Mouse (Mus musculus): ENCODE measurements at regions not wholly inside any gene's neighbourhood (a gene's known extent, or its start where the extent isn't known, plus 50 kb on each side); places are given as distances from the start of the nearest gene placed in this dataset.
A peak's percentile ranks its signal among the peaks of the same experiment; 100 is the strongest.

DNA sequence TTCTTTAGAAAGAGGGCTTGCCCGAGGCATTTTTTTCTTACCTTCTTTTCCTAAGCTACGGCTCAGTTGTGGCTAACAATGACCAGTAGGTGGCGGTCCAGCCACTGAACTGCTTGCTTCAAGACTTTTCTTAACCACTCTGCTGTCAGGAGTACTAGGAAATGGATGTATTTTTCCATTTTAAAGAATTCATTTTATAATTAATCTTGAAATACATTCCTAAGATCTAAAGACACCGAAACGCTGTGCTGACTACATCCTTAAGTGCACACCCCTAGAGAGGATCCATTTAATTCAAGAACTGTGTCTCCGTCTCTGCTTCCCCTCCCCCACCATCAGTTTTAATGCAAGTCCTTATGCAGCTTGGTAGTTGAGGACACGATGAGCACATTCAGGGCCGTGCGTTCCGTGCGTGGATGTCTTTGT is 278.9 kb downstream of the Lnpk start:
- Histone ChIP-seq H3K9me3 (ENCODE audit: control insufficient read depth, low read length) (no peaks in the 10 kb centered on the region), H3K4me3 (replicated peaks; ENCODE audit: low read length) (peak overlapping the region; percentile 29), H3K27ac (replicated peaks; ENCODE audit: low read depth, low read length) (no peak overlapping the region), H3K4me1 (ENCODE audit: control insufficient read depth, insufficient read depth, low read length) (peaks cover 8% of the 10 kb centered on the region; the same call in 1 of the 2 replicates), H3K4me2 (replicated peaks; ENCODE audit: low read depth, low read length, severe bottlenecking) (peak overlapping the region; percentile 60), H3K9ac (ENCODE audit: low read depth, low read length, severe bottlenecking) (peak overlapping the region; percentile 36; the same call in 1 of the 2 replicates), H3K27me3 (ENCODE audit: control insufficient read depth, insufficient read depth, low read length) (no peaks in the 10 kb centered on the region), H3K36me3 (ENCODE audit: control insufficient read depth, insufficient read depth, low read length) (no peaks in the 10 kb centered on the region)
- ATAC-seq (ENCODE audit: low FRiP score, low read depth), result peak; percentile 81
- no peak for TF ChIP-seq POLR2A (IDR thresholded peaks at IDR 0.05; ENCODE audit: borderline replicate concordance, extremely low read depth, insufficient read depth, insufficient read length)
- 3% methylated on average over 11 of the region's 11 CpGs for WGBS
- peak; percentile 93 for DNase-seq (ENCODE audit: low spot score)

DNA sequence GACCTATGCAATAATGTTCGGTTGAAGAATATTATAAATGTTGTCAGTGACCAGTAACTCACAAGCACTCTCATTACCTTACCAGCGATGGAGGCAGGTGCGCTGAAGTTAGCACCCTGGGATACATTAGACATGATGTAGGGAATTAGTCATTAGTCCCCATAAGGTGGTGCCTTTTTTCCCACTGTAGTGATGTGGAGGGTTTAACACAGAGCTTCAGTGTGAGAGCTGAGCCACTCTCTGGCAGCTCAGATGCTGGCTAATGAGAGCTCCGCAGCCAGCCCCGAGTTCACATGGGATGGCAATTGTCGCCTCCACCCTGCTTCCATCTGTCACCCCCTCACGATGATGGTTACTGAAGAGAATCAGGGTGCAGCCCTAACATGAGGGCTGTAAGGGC is 286.6 kb downstream of the Lnpk start:
- Histone ChIP-seq H3K27me3 (ENCODE audit: control insufficient read depth, insufficient read depth, low read length) (no peaks in the 10 kb centered on the region), H3K9me3 (ENCODE audit: control insufficient read depth, low read length) (no peaks in the 10 kb centered on the region), H3K4me3 (replicated peaks; ENCODE audit: low read length) (no peak overlapping the region), H3K9ac (ENCODE audit: low read depth, low read length, severe bottlenecking) (no peak overlapping the region), H3K36me3 (ENCODE audit: control insufficient read depth, insufficient read depth, low read length) (no peaks in the 10 kb centered on the region), H3K4me1 (ENCODE audit: control insufficient read depth, insufficient read depth, low read length) (0 out of 2 replicates have a peak, but pooled peaks cover 3% of the 10 kb centered on the region), H3K4me2 (replicated peaks; ENCODE audit: low read depth, low read length, severe bottlenecking) (no peak overlapping the region), H3K27ac (replicated peaks; ENCODE audit: low read depth, low read length) (no peak overlapping the region)
- DNase-seq (ENCODE audit: low spot score) (no peak), ATAC-seq (ENCODE audit: low FRiP score, low read depth) (peak; percentile 60)
- 57% methylated on average over 7 of the region's 7 CpGs for WGBS
- TF ChIP-seq POLR2A (IDR thresholded peaks at IDR 0.05; ENCODE audit: borderline replicate concordance, extremely low read depth, insufficient read depth, insufficient read length), result no peak

DNA sequence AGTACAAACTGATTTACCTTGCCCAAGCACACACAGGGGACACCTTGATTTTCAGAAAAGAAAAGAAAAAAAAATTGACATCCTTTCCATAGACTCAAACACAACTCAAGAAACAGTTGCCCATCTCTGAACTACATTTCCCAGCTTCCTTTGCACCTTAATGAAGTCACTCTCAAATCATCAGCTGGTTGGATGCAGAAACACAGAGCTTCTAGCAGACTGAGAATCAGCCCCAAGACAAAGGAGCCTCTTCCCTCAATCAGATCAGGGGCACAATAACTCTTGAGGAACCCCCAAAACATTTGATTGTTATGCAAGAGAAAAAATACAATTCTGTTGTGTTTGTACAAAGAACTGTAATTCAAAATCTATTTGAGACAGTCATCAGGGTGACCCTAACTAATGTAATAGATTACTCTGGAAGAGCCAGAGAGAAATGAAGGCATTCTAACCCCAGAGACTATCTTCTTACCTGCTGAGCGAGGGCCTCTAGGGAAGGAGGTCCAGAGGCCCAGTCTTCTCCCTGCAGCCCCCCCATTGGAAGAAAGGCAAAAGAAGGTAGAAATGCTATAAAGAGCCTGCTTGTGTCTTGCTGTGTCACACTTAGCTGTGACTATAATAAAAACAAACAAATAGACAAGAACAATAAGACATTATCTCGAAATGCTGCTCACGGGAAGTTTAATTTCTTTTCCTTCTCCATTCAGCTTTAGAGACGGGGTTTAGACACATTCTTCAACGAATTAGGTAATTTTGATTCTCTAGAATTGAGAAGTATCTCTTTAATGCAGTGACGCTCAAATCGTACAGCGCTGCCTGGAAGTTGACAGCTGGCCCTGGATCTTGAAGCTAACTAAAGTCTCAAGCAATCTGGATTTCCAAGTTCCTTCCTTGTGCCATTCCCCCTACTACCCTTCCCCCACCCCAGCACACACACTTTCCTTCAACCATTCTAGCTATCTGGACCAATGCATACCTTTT is 287.5 kb downstream of the Lnpk start:
- H3K9ac ChIP-seq (ENCODE audit: low read depth, low read length, severe bottlenecking), result no peak overlapping the region
- ATAC-seq (ENCODE audit: low FRiP score, low read depth), result peak; percentile 57; the same call in 1 of the 2 replicates
- H3K27ac ChIP-seq (replicated peaks; ENCODE audit: low read depth, low read length), result 0 out of 2 replicates have a peak overlapping the region, but pooled peaks have one; percentile 6
- no peak for TF ChIP-seq POLR2A (IDR thresholded peaks at IDR 0.05; ENCODE audit: borderline replicate concordance, extremely low read depth, insufficient read depth, insufficient read length)
- 0 out of 2 replicates have a peak, but pooled peaks cover 3% of the 10 kb centered on the region for H3K4me1 ChIP-seq (ENCODE audit: control insufficient read depth, insufficient read depth, low read length)
- H3K27me3 ChIP-seq (ENCODE audit: control insufficient read depth, insufficient read depth, low read length), result no peaks in the 10 kb centered on the region
- WGBS, result 77% methylated on average over 8 of the region's 8 CpGs
- H3K9me3 ChIP-seq (ENCODE audit: control insufficient read depth, low read length), result no peaks in the 10 kb centered on the region
- no peaks in the 10 kb centered on the region for H3K36me3 ChIP-seq (ENCODE audit: control insufficient read depth, insufficient read depth, low read length)
- H3K4me3 ChIP-seq (replicated peaks; ENCODE audit: low read length), result no peak overlapping the region
- H3K4me2 ChIP-seq (replicated peaks; ENCODE audit: low read depth, low read length, severe bottlenecking), result no peak overlapping the region
- no peak for DNase-seq (ENCODE audit: low spot score)

DNA sequence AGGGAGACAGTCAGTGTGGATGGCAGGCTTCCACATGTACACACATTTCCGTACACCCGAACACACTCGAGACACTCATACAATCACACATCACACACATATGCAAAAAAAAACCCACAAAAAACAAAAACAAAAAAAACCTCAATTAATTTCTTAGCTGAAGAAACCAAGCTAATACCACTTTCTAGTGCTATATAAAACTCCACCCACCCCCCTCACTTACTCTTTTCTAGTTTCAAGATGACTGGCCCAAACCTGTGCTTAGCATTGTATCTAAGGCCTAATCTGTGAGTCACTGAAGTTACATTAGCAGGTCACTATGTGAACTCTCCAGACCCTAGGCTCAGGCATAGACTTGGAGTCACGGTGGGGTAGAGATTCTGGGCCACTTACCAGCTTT is 293.6 kb downstream of the Lnpk start:
- Histone ChIP-seq H3K36me3 (ENCODE audit: control insufficient read depth, insufficient read depth, low read length) (no peaks in the 10 kb centered on the region), H3K27me3 (ENCODE audit: control insufficient read depth, insufficient read depth, low read length) (no peaks in the 10 kb centered on the region), H3K27ac (replicated peaks; ENCODE audit: low read depth, low read length) (no peak overlapping the region), H3K4me3 (replicated peaks; ENCODE audit: low read length) (no peak overlapping the region), H3K9ac (ENCODE audit: low read depth, low read length, severe bottlenecking) (no peak overlapping the region), H3K4me2 (replicated peaks; ENCODE audit: low read depth, low read length, severe bottlenecking) (no peak overlapping the region), H3K4me1 (ENCODE audit: control insufficient read depth, insufficient read depth, low read length) (peaks cover 11% of the 10 kb centered on the region), H3K9me3 (ENCODE audit: control insufficient read depth, low read length) (no peaks in the 10 kb centered on the region)
- TF ChIP-seq POLR2A (IDR thresholded peaks at IDR 0.05; ENCODE audit: borderline replicate concordance, extremely low read depth, insufficient read depth, insufficient read length), result no peak
- ATAC-seq (ENCODE audit: low FRiP score, low read depth) (no peak), DNase-seq (ENCODE audit: low spot score) (no peak)
- 93% methylated on average over 4 of the region's 4 CpGs for WGBS

DNA sequence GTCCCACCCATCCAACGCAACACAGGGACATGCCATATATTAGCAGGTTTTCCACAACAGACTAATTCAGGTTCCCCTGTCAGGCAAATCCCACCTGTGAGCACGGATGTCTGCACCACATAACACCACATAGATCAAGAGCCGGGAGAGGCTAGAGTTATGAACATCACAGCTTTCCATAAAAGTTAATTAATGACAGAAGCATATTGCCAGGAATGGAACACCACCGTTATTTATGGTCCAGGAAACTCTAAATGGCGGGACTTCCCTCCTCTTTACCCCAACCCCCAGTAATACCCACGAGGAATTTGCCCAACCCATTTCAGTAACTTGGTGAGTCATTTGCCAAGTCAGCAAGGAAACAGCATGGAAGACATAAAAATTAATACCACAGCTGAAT is 314.3 kb downstream of the Lnpk start:
- H3K4me1 ChIP-seq (ENCODE audit: control insufficient read depth, insufficient read depth, low read length), result peaks cover 22% of the 10 kb centered on the region
- no peak overlapping the region for H3K9ac ChIP-seq (ENCODE audit: low read depth, low read length, severe bottlenecking)
- H3K27me3 ChIP-seq (ENCODE audit: control insufficient read depth, insufficient read depth, low read length), result no peaks in the 10 kb centered on the region
- WGBS, result 27% methylated on average over 6 of the region's 6 CpGs
- ATAC-seq (ENCODE audit: low FRiP score, low read depth) (no peak), DNase-seq (ENCODE audit: low spot score) (no peak)
- H3K9me3 ChIP-seq (ENCODE audit: control insufficient read depth, low read length), result no peaks in the 10 kb centered on the region
- no peak overlapping the region for H3K4me3 ChIP-seq (replicated peaks; ENCODE audit: low read length)
- no peak overlapping the region for H3K27ac ChIP-seq (replicated peaks; ENCODE audit: low read depth, low read length)
- no peak for TF ChIP-seq POLR2A (IDR thresholded peaks at IDR 0.05; ENCODE audit: borderline replicate concordance, extremely low read depth, insufficient read depth, insufficient read length)
- H3K4me2 ChIP-seq (replicated peaks; ENCODE audit: low read depth, low read length, severe bottlenecking), result no peak overlapping the region
- H3K36me3 ChIP-seq (ENCODE audit: control insufficient read depth, insufficient read depth, low read length), result no peaks in the 10 kb centered on the region

Measured in limb, embryonic 14.5 days (tissue).